Mouse (Mus musculus): Measurements from ENCODE around the gene Gm21994. TPM values are rescaled to one million over a fixed set of nuclear protein-coding genes. Genes with fewer than 3 reads are reported as not detected.
A peak's percentile ranks its signal among the peaks of the same experiment; 100 is the strongest.
"Not testable (repeated sequence)": the region's sequence is repeated elsewhere in the genome, so short reads cannot be mapped to it uniquely, and the experiment has no call there.

The Gm21994 gene
- total RNA-seq (2021) (1 to 10 TPM; 1.6 to 1.8 TPM), polyA plus RNA-seq (2012; rRNA removed) (0.18 TPM in 1 of 2 replicates, not detected in the other)
- long read RNA-seq: 0 reads

- H3K36me3 ChIP-seq (ENCODE audit: control insufficient read depth, insufficient read depth, low read length); H3K4me1 ChIP-seq (ENCODE audit: control insufficient read depth, insufficient read depth, low read length); DNase-seq; H3K27ac ChIP-seq; H3K79me2 ChIP-seq (replicated peaks; ENCODE audit: control insufficient read depth, insufficient read depth, low read length); intact Hi-C loops (cut with DNase I); H3K27me3 ChIP-seq (ENCODE audit: control insufficient read depth, insufficient read depth, low read length); H3K9ac ChIP-seq (ENCODE audit: low read depth, low read length); H3K4me3 ChIP-seq: not testable (repeated sequence)
- 29% methylated on average over 2 of the region's 2 CpGs for WGBS
Observed at GRCm38 (mm10) chr2:150255491-150255890, at the start of gene Gm21994. Gene Gm21994, minus strand, starts transcription at chr2:150255591.

DNA sequence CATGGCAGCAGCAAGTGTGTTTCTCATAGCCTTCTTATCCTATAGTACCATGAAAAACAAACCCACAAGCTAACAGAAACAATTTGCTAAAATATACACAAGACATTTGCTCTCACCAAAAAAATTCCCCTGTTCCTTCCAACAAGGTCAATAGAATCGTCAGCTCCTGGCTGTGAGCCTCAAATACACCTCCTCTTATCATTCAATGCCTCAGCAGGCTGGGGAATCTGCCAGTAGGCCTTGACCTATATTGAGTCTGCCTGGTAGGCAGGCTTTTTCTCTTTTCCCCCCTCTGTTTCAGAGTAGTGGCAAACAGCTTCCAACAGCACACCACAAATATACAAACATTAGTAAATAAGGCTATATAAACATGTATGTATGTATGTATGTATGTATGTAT is 43.7 kb upstream of the Gm21994 start:
- Histone ChIP-seq H3K79me2 (replicated peaks; ENCODE audit: control insufficient read depth, insufficient read depth, low read length) (no peaks in the 10 kb centered on the region), H3K27me3 (ENCODE audit: control insufficient read depth, insufficient read depth, low read length) (no peaks in the 10 kb centered on the region), H3K36me3 (ENCODE audit: control insufficient read depth, insufficient read depth, low read length) (no peaks in the 10 kb centered on the region), H3K27ac (no peak overlapping the region), H3K4me1 (ENCODE audit: control insufficient read depth, insufficient read depth, low read length) (no peaks in the 10 kb centered on the region; the same call in 1 of the 2 replicates), H3K4me3 (no peak overlapping the region), H3K9ac (ENCODE audit: low read depth, low read length) (no peak overlapping the region)
- TF ChIP-seq EP300 (IDR thresholded peaks at IDR 0.05; ENCODE audit: insufficient read depth, low read depth, low read length): no peak
- no peak for TF ChIP-seq POLR2A (IDR thresholded peaks at IDR 0.05; ENCODE audit: insufficient read depth, low read depth, low read length)
- TF ChIP-seq CTCF (IDR thresholded peaks at IDR 0.05): no peak
- intact Hi-C loops (cut with DNase I): no loop called here
- WGBS: 19% methylated on average over 1 of the region's 1 CpGs
- peak in 1 of 2 experiments; percentile 21 for DNase-seq

DNA sequence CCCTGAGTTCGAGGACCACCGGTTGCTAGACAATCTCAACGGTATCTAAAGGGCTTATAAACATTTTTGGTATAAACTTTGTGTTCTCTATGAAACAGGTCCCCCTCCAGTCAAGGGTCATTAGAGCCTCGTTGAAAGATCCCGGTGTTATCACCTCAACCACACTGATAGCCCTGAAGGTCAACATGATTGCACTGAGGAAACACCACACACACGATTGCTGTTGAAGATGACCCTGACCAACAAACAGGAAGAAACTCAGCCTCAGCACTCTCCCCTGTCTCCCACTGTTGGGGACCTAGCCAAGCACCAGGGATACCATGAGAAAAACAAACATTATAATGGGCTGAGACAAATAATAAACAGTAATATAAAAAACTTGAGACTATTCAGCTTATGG is 38.3 kb upstream of the Gm21994 start:
- TF ChIP-seq POLR2A (IDR thresholded peaks at IDR 0.05; ENCODE audit: insufficient read depth, low read depth, low read length): no peak
- no peak for TF ChIP-seq CTCF (IDR thresholded peaks at IDR 0.05)
- no peak for TF ChIP-seq EP300 (IDR thresholded peaks at IDR 0.05; ENCODE audit: insufficient read depth, low read depth, low read length)
- WGBS: 60% methylated on average over 6 of the region's 6 CpGs
- no peak overlapping the region for H3K4me3 ChIP-seq
- H3K4me1 ChIP-seq (ENCODE audit: control insufficient read depth, insufficient read depth, low read length): no peaks in the 10 kb centered on the region
- no peak for DNase-seq
- H3K27ac ChIP-seq: no peak overlapping the region
- no peaks in the 10 kb centered on the region for H3K79me2 ChIP-seq (replicated peaks; ENCODE audit: control insufficient read depth, insufficient read depth, low read length)
- H3K36me3 ChIP-seq (ENCODE audit: control insufficient read depth, insufficient read depth, low read length): no peaks in the 10 kb centered on the region
- H3K27me3 ChIP-seq (ENCODE audit: control insufficient read depth, insufficient read depth, low read length): no peaks in the 10 kb centered on the region
- intact Hi-C loops (cut with DNase I): no loop called here
- no peak overlapping the region for H3K9ac ChIP-seq (ENCODE audit: low read depth, low read length)

GRCm38 (mm10) chr2:150257291-150257690 is 1.9 kb upstream of the Gm21994 start, which contains the start of gene Gm14124:
Gene Gm14124, plus strand, starts transcription at chr2:150257517.
- intact Hi-C loops (cut with DNase I); H3K79me2 ChIP-seq (replicated peaks; ENCODE audit: control insufficient read depth, insufficient read depth, low read length): not testable (repeated sequence)

GRCm38 (mm10) chr2:150256861-150257260 is 1.5 kb upstream of the Gm21994 start:
- H3K4me1 ChIP-seq (ENCODE audit: control insufficient read depth, insufficient read depth, low read length); H3K27me3 ChIP-seq (ENCODE audit: control insufficient read depth, insufficient read depth, low read length); intact Hi-C loops (cut with DNase I); DNase-seq; H3K27ac ChIP-seq; H3K36me3 ChIP-seq (ENCODE audit: control insufficient read depth, insufficient read depth, low read length); H3K79me2 ChIP-seq (replicated peaks; ENCODE audit: control insufficient read depth, insufficient read depth, low read length); H3K9ac ChIP-seq (ENCODE audit: low read depth, low read length); H3K4me3 ChIP-seq: not testable (repeated sequence)
- 54% methylated on average over 2 of the region's 2 CpGs for WGBS

More at GRCm38 (mm10) chr2:150257291-150257690, 1.9 kb upstream of the Gm21994 start, which contains the start of gene Gm14124:
- WGBS: 54% methylated on average over 4 of the region's 4 CpGs
- not testable (repeated sequence) for H3K4me3 ChIP-seq; H3K27ac ChIP-seq; H3K27me3 ChIP-seq (ENCODE audit: control insufficient read depth, insufficient read depth, low read length); H3K9ac ChIP-seq (ENCODE audit: low read depth, low read length); H3K36me3 ChIP-seq (ENCODE audit: control insufficient read depth, insufficient read depth, low read length); H3K4me1 ChIP-seq (ENCODE audit: control insufficient read depth, insufficient read depth, low read length); DNase-seq

- H3K27ac ChIP-seq: no peak overlapping the region
- H3K4me3 ChIP-seq: no peak overlapping the region
- H3K36me3 ChIP-seq (ENCODE audit: control insufficient read depth, insufficient read depth, low read length): no peaks in the 10 kb centered on the region
- no peak for TF ChIP-seq POLR2A (IDR thresholded peaks at IDR 0.05; ENCODE audit: insufficient read depth, low read depth, low read length)
- no peak for TF ChIP-seq EP300 (IDR thresholded peaks at IDR 0.05; ENCODE audit: insufficient read depth, low read depth, low read length)
- TF ChIP-seq CTCF (IDR thresholded peaks at IDR 0.05): no peak
- no peaks in the 10 kb centered on the region for H3K27me3 ChIP-seq (ENCODE audit: control insufficient read depth, insufficient read depth, low read length)
- intact Hi-C loops (cut with DNase I): no loop called here
- no peaks in the 10 kb centered on the region for H3K4me1 ChIP-seq (ENCODE audit: control insufficient read depth, insufficient read depth, low read length)
- 82% methylated on average over 2 of the region's 2 CpGs for WGBS
- no peak overlapping the region for H3K9ac ChIP-seq (ENCODE audit: low read depth, low read length)
- no peak for DNase-seq
- no peaks in the 10 kb centered on the region for H3K79me2 ChIP-seq (replicated peaks; ENCODE audit: control insufficient read depth, insufficient read depth, low read length)
Observed at GRCm38 (mm10) chr2:150243211-150243610, 12.2 kb downstream of the Gm21994 start.

- H3K27ac ChIP-seq: not testable (repeated sequence)
Observed at GRCm38 (mm10) chr2:150223263-150223662, 32.1 kb downstream of the Gm21994 start.

GRCm38 (mm10) chr2:150218363-150218725 is 37.0 kb downstream of the Gm21994 start:
- H3K4me1 ChIP-seq (ENCODE audit: control insufficient read depth, insufficient read depth, low read length); H3K27me3 ChIP-seq (ENCODE audit: control insufficient read depth, insufficient read depth, low read length); H3K79me2 ChIP-seq (replicated peaks; ENCODE audit: control insufficient read depth, insufficient read depth, low read length); H3K9ac ChIP-seq (ENCODE audit: low read depth, low read length); DNase-seq; H3K27ac ChIP-seq; intact Hi-C loops (cut with DNase I); H3K36me3 ChIP-seq (ENCODE audit: control insufficient read depth, insufficient read depth, low read length): not testable (repeated sequence)
- 13% methylated on average over 4 of the region's 4 CpGs for WGBS
- H3K4me3 ChIP-seq: peak overlapping the region; percentile 39; the same call in 1 of the 2 replicates

More at GRCm38 (mm10) chr2:150223263-150223662, 32.1 kb downstream of the Gm21994 start:
- H3K4me3 ChIP-seq; DNase-seq; H3K4me1 ChIP-seq (ENCODE audit: control insufficient read depth, insufficient read depth, low read length); H3K36me3 ChIP-seq (ENCODE audit: control insufficient read depth, insufficient read depth, low read length); H3K9ac ChIP-seq (ENCODE audit: low read depth, low read length); intact Hi-C loops (cut with DNase I); H3K79me2 ChIP-seq (replicated peaks; ENCODE audit: control insufficient read depth, insufficient read depth, low read length); H3K27me3 ChIP-seq (ENCODE audit: control insufficient read depth, insufficient read depth, low read length): not testable (repeated sequence)

- intact Hi-C loops (cut with DNase I); H3K36me3 ChIP-seq (ENCODE audit: control insufficient read depth, insufficient read depth, low read length); H3K4me1 ChIP-seq (ENCODE audit: control insufficient read depth, insufficient read depth, low read length); H3K27me3 ChIP-seq (ENCODE audit: control insufficient read depth, insufficient read depth, low read length); H3K79me2 ChIP-seq (replicated peaks; ENCODE audit: control insufficient read depth, insufficient read depth, low read length); H3K27ac ChIP-seq: not testable (repeated sequence)
- Histone ChIP-seq H3K9ac (ENCODE audit: low read depth, low read length) (0 out of 2 replicates have a peak within 1 kb of the TSS, but pooled peaks have one; percentile 18), H3K4me3 (peak within 1 kb of the TSS; percentile 39)
- DNase-seq: peak; percentile 72 to 87
- WGBS: under 1% methylated on average over 15 of the region's 15 CpGs
Observed at GRCm38 (mm10) chr2:150217600-150218362, 37.6 kb downstream of the Gm21994 start, which contains the start of gene Zfp937. Gene Zfp937, plus strand, starts transcription at chr2:150218073.

All from heart, adult 2 months (tissue).